8 mouse cellular contexts compared by ENCODE assay signal in genomic region chr19:37265333-37266103, GRCm38 (mm10). TPM values are rescaled to one million over a fixed set of nuclear protein-coding genes. Genes with fewer than 3 reads are reported as not detected.
DNase-seq lines count a peak whose midpoint lies in the region; ATAC-seq and TF ChIP-seq lines count a peak whose summit lies in the region.

No protein-coding gene starts in this region.

- no peaks in the 10 kb centered on the region for H3K4me1 ChIP-seq in embryonic facial prominence, embryonic 11.5 days (ENCODE audit: control insufficient read depth, insufficient read depth, low read length)
- H3K4me1 ChIP-seq in kidney, postnatal 0 days (replicated peaks; ENCODE audit: insufficient read depth, low read length), result 0 out of 2 replicates have a peak, but pooled peaks cover 4% of the 10 kb centered on the region
- H3K4me1 ChIP-seq in liver, embryonic 11.5 days (replicated peaks; ENCODE audit: control insufficient read depth, insufficient read depth, low read length), result no peaks in the 10 kb centered on the region; the same call in 1 of the 2 replicates

- 30% methylated on average over 10 of the region's 10 CpGs for WGBS in embryonic facial prominence, embryonic 11.5 days
- 30% methylated on average over 10 of the region's 10 CpGs for WGBS in kidney, postnatal 0 days
- WGBS in liver, embryonic 11.5 days, result 30% methylated on average over 10 of the region's 10 CpGs

- no peak overlapping the region for H3K27ac ChIP-seq in embryonic facial prominence, embryonic 11.5 days (replicated peaks; ENCODE audit: low read depth, low read length)
- H3K27ac ChIP-seq in kidney, postnatal 0 days, result no peak overlapping the region
- H3K27ac ChIP-seq in liver, embryonic 11.5 days (ENCODE audit: low read depth, low read length), result no peak overlapping the region

- no peaks in the 10 kb centered on the region for H3K9me3 ChIP-seq in embryonic facial prominence, embryonic 11.5 days (replicated peaks; ENCODE audit: control insufficient read depth, low read length)
- no peaks in the 10 kb centered on the region for H3K9me3 ChIP-seq in kidney, postnatal 0 days (replicated peaks; ENCODE audit: low read length)
- H3K9me3 ChIP-seq in liver, embryonic 11.5 days (ENCODE audit: control insufficient read depth, low read length), result no peaks in the 10 kb centered on the region

- no peak overlapping the region for H3K4me2 ChIP-seq in embryonic facial prominence, embryonic 11.5 days (ENCODE audit: low read depth, low read length)
- H3K4me2 ChIP-seq in kidney, postnatal 0 days (ENCODE audit: low read length), result no peak overlapping the region
- H3K4me2 ChIP-seq in liver, embryonic 11.5 days, result no peak overlapping the region

- H3K36me3 ChIP-seq in embryonic facial prominence, embryonic 11.5 days (replicated peaks; ENCODE audit: control insufficient read depth, insufficient read depth, low read depth, low read length), result no peaks in the 10 kb centered on the region
- peaks cover 10% of the 10 kb centered on the region; the same call in 1 of the 2 replicates for H3K36me3 ChIP-seq in kidney, postnatal 0 days (ENCODE audit: insufficient read depth, low read length)
- H3K36me3 ChIP-seq in liver, embryonic 11.5 days (ENCODE audit: control insufficient read depth, insufficient read depth, low read length), result 0 out of 2 replicates have a peak, but pooled peaks cover 5% of the 10 kb centered on the region
- H3K36me3 ChIP-seq in splenic B cell, adult 2 months (ENCODE audit: control insufficient read depth, insufficient read depth, low read length, poor library complexity, severe bottlenecking), result no peaks in the 10 kb centered on the region

- ATAC-seq in embryonic facial prominence, embryonic 11.5 days (replicated peaks; ENCODE audit: insufficient number of reproducible peaks, low FRiP score, low TSS enrichment, low read depth), result no peak
- no peak for ATAC-seq in kidney, postnatal 0 days (replicated peaks; ENCODE audit: low FRiP score, low read depth)
- peak; percentile 66 for ATAC-seq in liver, embryonic 11.5 days (replicated peaks; ENCODE audit: low FRiP score)

- TF ChIP-seq CTCF in kidney, postnatal 0 days (IDR thresholded peaks at IDR 0.05; ENCODE audit: low read depth), result peak; percentile 93

- no peak overlapping the region for H3K4me3 ChIP-seq in embryonic facial prominence, embryonic 11.5 days (ENCODE audit: low read depth, low read length)
- H3K4me3 ChIP-seq in kidney, postnatal 0 days (replicated peaks; ENCODE audit: low read depth, low read length), result no peak overlapping the region
- no peak overlapping the region for H3K4me3 ChIP-seq in liver, embryonic 11.5 days (ENCODE audit: low read depth, low read length)

- no peaks in the 10 kb centered on the region for H3K27me3 ChIP-seq in embryonic facial prominence, embryonic 11.5 days (ENCODE audit: control insufficient read depth, insufficient read depth, low read length)
- H3K27me3 ChIP-seq in kidney, postnatal 0 days (ENCODE audit: insufficient read depth, low read length), result no peaks in the 10 kb centered on the region
- no peaks in the 10 kb centered on the region for H3K27me3 ChIP-seq in liver, embryonic 11.5 days (replicated peaks; ENCODE audit: control insufficient read depth, insufficient read depth, low read length)
- H3K27me3 ChIP-seq in splenic B cell, adult 2 months (ENCODE audit: control insufficient read depth, insufficient read depth, low read length, poor library complexity, severe bottlenecking), result no peaks in the 10 kb centered on the region

- peak; percentile 82 for DNase-seq in 416B (ENCODE audit: low read depth)
- peak; percentile 90 for DNase-seq in adrenal gland, postnatal 25 days
- peak; percentile 88 for DNase-seq in embryonic facial prominence, embryonic 11.5 days (ENCODE audit: low spot score)
- peak; percentile 71 to 85 for DNase-seq in heart, adult 9 months (ENCODE audit: low spot score in 2 of 2)
- peak; percentile 84 for DNase-seq in kidney, postnatal 0 days (ENCODE audit: low spot score)
- DNase-seq in liver, embryonic 11.5 days (ENCODE audit: low spot score), result peak; percentile 61
- peak; percentile 51 to 73 for DNase-seq in natural killer cell, adult 2 months (ENCODE audit: low spot score in 2 of 2)
- DNase-seq in splenic B cell, adult 2 months (ENCODE audit: low read depth, low spot score), result peak; percentile 86

- H3K9ac ChIP-seq in embryonic facial prominence, embryonic 11.5 days (replicated peaks; ENCODE audit: low read length), result no peak overlapping the region
- no peak overlapping the region for H3K9ac ChIP-seq in kidney, postnatal 0 days (ENCODE audit: low read depth, low read length)
- no peak overlapping the region for H3K9ac ChIP-seq in liver, embryonic 11.5 days (ENCODE audit: low read depth, low read length)

RNA-seq across cellular contexts. Expression of gene Cpeb3, which starts 57.1 kb away (rescaled TPM):
- 17.2 and 31.9 TPM in 2 replicates for total RNA-seq in adrenal gland, postnatal 25 days (2021)
- 0.77 and 0.91 TPM in 2 replicates for polyA plus RNA-seq in embryonic facial prominence, embryonic 11.5 days (2014; fragmentation: Nextera tagmentation; extraction: Ambion mirVana)
- polyA plus RNA-seq in kidney, postnatal 0 days (2015; fragmentation: Nextera tagmentation; extraction: Ambion mirVana), result 2.1 and 2.7 TPM in 2 replicates
- polyA plus RNA-seq in liver, embryonic 11.5 days (2014; fragmentation: Nextera tagmentation; extraction: Ambion mirVana), result 1.3 and 2.0 TPM in 2 replicates

RNA-seq across cellular contexts. Expression of gene March5, which starts 58.2 kb away (rescaled TPM):
- 98.8 and 117 TPM in 2 replicates for total RNA-seq in adrenal gland, postnatal 25 days (2021)
- 173 and 175 TPM in 2 replicates for polyA plus RNA-seq in embryonic facial prominence, embryonic 11.5 days (2014; fragmentation: Nextera tagmentation; extraction: Ambion mirVana)
- 96.4 and 98.2 TPM in 2 replicates for polyA plus RNA-seq in kidney, postnatal 0 days (2015; fragmentation: Nextera tagmentation; extraction: Ambion mirVana)
- 117 and 130 TPM in 2 replicates for polyA plus RNA-seq in liver, embryonic 11.5 days (2014; fragmentation: Nextera tagmentation; extraction: Ambion mirVana)
